Mouse (Mus musculus) CD4-positive, CD25-positive, alpha-beta regulatory T cell, adult 4 months (primary cell): ENCODE results near the gene 1700016D06Rik. TPM values are rescaled to one million over a fixed set of nuclear protein-coding genes. Genes with fewer than 3 reads are reported as not detected.

Experiments
- ATAC-seq: one replicate; pipeline ENCODE4 v1.8.0; 2017
- polyA plus RNA-seq, 2 experiments: library from polyadenylated mRNA; unstranded; fragments of 100-300 nt; shearing (Covaris generic); gene quantifications; one replicate each; pipeline ENCODE4 v1.2.1; 2017

Gene 1700016D06Rik
- polyA plus RNA-seq, 2 experiments from 2014 or later, result 0.51 to 0.54 TPM

GRCm38 (mm10) chr8:11634331-11635011, 66.4 kb downstream of the 1700016D06Rik start:
- peak; percentile 7 for ATAC-seq

DNA sequence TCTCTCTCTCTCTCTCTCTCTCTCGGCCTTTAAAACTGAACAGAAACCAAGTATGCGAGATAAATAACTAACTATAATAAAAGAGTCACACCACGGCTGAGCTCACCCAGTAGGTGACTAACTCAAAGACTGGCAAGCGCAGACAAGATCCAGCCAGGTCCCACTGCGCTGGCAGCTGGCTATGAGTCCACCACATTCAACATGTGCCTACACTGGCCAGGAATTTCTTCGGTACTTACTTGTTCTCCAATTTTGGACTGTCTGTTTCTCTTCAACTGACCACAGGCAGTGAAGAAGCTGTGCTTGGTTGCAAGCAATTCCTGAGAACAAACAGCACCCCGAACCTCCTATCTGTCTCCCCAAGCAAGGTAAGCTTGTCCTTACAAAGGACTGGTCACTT, 67.4 kb downstream of the 1700016D06Rik start:
- ATAC-seq, result no peak

- no peak for ATAC-seq
Observed at GRCm38 (mm10) chr8:11632406-11632805, 68.5 kb downstream of the 1700016D06Rik start.

DNA sequence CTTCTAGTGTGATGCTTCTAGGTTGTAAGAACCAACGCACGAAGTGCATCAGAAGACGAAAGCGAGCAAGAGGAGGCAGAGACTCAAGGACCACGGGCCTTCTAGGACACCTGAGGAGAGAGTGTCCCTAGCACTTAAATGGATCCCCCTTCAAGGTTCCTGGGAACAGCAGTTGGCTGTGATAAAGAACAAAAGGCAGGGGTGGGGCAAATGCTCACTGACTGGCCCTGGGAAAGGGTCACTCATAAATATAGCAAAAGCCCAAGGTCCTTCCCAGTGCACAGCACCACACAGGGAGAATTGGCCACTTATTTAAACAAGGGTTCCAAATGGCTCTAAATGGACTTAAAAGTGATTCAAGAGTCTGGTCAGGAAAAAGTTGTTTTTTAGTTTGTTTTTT, 71.7 kb downstream of the 1700016D06Rik start:
- ATAC-seq, result no peak

DNA sequence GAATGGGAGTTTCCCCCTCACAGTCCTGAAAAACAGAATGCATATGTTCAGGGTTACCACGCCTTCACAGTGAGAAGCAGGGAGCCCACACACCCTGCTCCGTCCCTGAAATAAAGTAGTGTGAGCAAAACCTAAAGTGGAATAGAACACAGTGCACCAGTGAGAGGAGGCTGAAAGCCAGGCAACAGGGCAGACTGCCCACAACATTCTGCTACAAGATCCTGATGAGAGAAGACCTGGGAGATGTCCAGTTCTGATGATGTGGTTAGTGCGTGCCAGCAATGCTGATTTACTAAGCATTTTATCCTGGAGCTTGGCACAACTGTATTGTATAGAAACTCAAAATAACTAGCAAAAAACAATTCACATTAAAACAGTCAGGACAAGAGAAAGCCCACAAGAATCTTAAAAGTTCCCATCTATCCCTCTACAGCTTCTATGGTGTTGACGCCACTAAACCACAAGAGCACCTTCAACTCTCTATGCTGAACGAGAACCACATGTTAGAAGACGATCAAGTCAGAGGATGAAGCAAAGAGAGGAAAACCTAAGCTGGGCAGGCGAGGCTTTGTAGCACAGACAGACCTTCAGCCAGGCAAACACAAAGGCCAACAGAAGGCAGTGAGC, 72.2 kb downstream of the 1700016D06Rik start:
- ATAC-seq, result no peak

GRCm38 (mm10) chr8:11627717-11628116, 73.1 kb downstream of the 1700016D06Rik start:
- ATAC-seq, result no peak

DNA sequence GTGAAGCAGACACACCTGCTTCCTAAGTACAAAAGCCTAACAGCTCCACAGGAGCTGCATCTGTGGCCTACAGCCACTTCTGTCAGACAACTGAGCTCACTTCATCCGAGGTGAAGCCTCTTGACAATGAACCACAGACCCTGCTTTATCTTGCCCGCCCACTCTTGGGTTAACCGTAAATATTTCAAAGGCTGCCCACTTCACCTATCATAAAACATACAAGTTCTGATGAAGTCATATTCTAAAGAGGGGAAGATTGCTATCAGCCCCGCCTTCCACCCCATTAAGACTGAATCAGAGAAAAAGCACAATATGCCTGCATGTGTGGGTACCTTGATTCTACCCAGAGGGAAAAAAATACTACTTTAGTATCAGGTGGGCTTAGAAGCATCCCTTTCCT, 75.8 kb downstream of the 1700016D06Rik start:
- peak; percentile 57 for ATAC-seq

- ATAC-seq, result no peak
Observed at GRCm38 (mm10) chr8:11619091-11619490, 81.8 kb downstream of the 1700016D06Rik start.

DNA sequence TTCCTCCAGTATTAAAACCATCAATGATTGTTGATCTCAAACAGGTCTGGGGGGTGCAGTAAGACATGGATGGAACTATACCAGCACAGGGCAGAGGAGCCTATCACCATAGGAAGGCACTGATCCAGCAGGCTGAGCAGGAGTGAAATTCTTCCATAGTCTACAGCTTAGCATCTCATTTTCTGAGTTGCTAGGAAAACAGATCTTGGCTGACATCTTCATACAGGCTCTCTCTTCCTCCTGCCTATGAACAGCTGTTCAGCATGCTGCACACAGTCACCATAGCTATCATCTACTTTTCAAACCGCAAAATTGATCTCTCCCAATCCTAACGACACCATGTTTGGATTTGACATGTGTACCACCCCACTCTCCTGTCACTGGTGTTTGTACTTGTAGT, 82.8 kb downstream of the 1700016D06Rik start:
- no peak for ATAC-seq

DNA sequence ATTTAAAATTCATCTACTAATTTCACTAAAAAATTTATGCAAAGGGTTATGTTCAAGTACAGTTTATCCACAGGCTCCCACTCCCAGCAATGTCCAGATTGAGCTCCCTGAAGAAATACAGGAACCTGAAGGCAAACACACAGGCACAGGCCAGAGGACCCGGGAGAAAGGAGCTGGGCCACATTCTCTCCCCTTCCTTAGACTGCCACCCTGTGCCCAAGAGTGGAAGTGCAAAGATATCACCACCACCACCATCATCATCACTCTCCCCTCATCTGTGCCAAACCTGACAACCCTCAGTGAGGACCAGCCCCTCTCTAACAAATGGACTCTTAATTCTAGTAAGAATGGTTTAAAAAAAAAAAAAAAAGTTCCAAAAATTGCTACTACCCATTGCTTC, 84.6 kb downstream of the 1700016D06Rik start:
- peak; percentile 75 for ATAC-seq

GRCm38 (mm10) chr8:11614126-11614835, 86.6 kb downstream of the 1700016D06Rik start:
- no peak for ATAC-seq

- ATAC-seq, result no peak
Observed at GRCm38 (mm10) chr8:11608848-11609247, 92.0 kb downstream of the 1700016D06Rik start.

Other genes with a start within 250 kb of the 1700016D06Rik start
- gene Rab20, start 222.4 kb downstream of the 1700016D06Rik start, polyA plus RNA-seq, result 10 to 100 TPM; 12.0 to 12.8 TPM
- 10 to 100 TPM; 56.4 to 77.8 TPM for gene Naxd, start 203.6 kb downstream of the 1700016D06Rik start, polyA plus RNA-seq
- 10 to 100 TPM; 11.8 to 14.4 TPM for gene Cars2, start 150.3 kb downstream of the 1700016D06Rik start, polyA plus RNA-seq
- gene Ing1, start 145.5 kb downstream of the 1700016D06Rik start, polyA plus RNA-seq, result 10 to 100 TPM; 68.4 to 71.0 TPM
- 10 to 100 TPM; 71.3 to 83.5 TPM for gene Ankrd10, start 65.3 kb downstream of the 1700016D06Rik start, polyA plus RNA-seq
- gene Arhgef7, start 26.7 kb upstream of the 1700016D06Rik start, polyA plus RNA-seq, result 10 to 100 TPM; 33.2 to 42.6 TPM
- not detected for gene Tex29, start 139.4 kb upstream of the 1700016D06Rik start, polyA plus RNA-seq